Mouse (Mus musculus): ENCODE data around the gene H2afb3. TPM values are rescaled to one million over a fixed set of nuclear protein-coding genes. Genes with fewer than 3 reads are reported as not detected.

The H2afb3 gene
- polyA plus RNA-seq (2017; shearing (Covaris generic)) = not detected

DNA sequence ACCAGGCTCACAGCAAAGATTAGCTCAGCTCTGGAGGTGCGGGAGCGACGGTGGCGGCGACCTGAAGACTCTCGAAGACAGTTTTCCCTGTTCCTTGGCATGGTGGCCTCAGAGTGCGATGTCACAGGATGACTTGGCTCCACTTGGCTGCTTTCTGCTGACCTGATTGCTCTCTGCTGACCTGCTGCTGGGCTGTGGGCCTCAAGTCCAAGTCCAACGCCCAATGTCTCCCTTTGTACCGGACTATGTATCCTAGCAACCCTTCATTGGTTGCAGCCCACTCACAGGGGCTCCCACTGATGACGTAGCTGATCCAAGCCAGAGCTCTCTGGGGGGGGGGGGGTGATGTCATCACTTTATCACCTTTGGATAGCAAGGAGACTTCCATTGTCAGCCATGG, at the start of gene H2afb3:
H2afb3 (minus strand) TSS at position 101 of the 400 bp plus-strand sequence.

DNA sequence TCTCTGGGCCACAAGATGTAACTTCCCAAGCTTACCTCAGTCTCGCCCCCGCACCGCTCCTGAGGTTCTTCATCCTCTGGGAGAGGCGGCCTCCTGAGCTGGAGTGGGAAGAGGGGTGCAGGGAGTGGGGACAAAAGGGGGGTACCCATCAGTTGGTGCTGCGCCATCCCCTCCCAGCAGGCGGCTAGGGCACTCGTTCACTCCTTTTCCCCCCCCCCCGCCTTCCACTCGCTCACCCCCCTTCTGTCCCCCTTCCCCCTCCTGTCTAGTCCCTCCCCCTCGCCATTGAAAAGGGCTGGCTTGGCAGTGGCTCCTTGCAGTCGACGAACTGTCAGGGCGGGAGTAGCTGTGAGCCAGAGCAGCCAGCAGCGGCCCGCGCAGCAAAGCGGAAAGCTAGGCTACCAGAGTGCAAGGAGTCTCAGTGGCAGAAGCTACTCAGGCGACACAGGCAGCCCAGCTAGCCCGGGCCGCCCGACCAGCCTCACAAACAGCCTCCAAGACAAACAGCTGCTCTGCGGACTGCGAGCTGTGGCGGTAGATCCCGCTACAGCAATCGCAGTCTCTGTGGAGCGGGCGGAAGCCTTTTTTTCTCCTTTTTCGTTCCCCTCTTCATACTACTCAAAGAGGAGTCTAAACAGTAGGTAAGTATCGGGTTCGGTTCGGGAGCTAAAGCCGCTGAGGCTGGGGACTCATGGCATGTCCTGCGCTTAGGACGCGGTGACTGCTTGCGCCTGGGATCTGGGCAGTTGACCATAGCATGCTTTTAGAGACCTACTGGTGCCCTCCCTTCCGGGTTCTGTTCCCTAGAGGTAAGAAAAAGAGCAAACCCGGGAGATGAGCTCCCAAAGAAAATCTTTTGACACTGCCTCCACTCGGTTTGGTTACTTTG, 22.6 kb downstream of the H2afb3 start, which contains the start of gene Pcdh11x:
Pcdh11x (plus strand) TSS at position 249 of the 889 bp plus-strand sequence.

Other genes with a start within 250 kb of the H2afb3 start
- not detected for gene Pcdh11x, start 22.8 kb downstream of the H2afb3 start, polyA plus RNA-seq (2017; shearing (Covaris generic))